Mouse (Mus musculus) bone marrow, adult 2 months (tissue): ENCODE results near the gene Ankrd12.

Source experiments
- CTCF ChIP-seq: fragments of 200-500 bp; IDR thresholded peaks from 2 replicates; pipeline ENCODE4 v1.5.1; 2011; ENCODE audit warnings: low read length, control low read depth; ENCODE audit not compliant: control insufficient read depth, insufficient read depth
- POLR2A ChIP-seq: fragments of 200-500 bp; IDR thresholded peaks from 2 replicates; pipeline ENCODE4 v1.6.1; 2011; ENCODE audit warnings: low read depth, mild to moderate bottlenecking, control low read depth, low read length, borderline replicate concordance; ENCODE audit not compliant: control insufficient read depth

DNA sequence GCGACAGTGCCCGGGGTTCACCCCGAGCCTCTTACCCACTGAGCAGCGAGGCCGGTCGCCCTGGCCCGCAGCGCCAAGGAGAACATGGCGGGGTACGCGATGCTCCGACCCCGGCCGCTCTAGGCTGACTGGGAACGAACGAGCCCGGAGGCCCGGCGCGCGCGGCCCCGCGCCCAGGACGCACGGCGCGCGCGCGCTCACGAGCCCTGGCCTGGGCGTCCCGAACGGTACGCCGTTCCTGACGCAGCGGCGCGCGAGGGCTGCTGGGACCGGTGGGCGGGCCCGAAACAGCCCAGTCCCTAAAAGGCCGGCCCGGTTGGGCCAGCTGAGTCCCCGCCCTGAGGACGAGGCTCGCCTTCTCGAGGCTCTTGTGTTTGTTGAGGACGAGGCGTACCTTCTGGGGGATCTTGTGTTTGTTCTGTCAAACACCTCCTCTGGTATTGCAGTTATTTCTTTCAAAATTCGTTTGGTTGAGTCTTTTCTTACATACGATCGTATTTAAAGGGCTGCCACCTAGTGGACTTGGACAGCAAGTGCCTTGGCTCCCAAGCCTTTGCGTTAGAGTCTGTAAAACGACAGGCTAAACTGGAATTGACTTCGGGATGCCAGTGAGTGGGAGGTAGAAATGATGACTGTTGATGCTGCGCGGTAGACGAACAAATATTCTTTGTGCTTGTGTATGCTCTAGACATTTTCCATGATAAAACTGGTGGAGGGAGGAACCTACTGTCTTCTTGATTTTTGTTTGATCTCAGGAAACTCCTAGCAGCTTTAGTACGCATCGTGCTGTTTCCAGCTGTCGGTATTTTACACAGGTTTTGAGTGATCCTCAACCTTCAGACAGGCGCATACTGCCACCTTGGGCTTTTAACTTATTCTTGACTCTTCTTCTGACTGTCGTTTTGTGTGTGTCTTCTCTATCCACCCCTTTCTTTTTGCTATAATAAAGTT is 24.8 kb upstream of the Ankrd12 start, which contains the start of gene Ndufv2:
- peak; percentile 79 for TF ChIP-seq POLR2A
- TF ChIP-seq CTCF, result peak; percentile 60
